Mouse (Mus musculus) brown adipose tissue, adult 24 weeks (tissue): ENCODE measurements around the gene Nxf1. TPM values are rescaled to one million over a fixed set of nuclear protein-coding genes. Genes with fewer than 3 reads are reported as not detected.

Source experiments
- H3K27ac ChIP-seq: fragments of 200-500 bp; replicated peaks from 2 replicates; pipeline ENCODE4 v1.5.1; 2012; ENCODE audit warnings: low read depth, mild to moderate bottlenecking, low read length
- H3K4me1 ChIP-seq: fragments of 200-500 bp; 2 replicates; pipeline ENCODE4 v1.6.1; 2012; ENCODE audit warnings: low read length, mixed read lengths; ENCODE audit not compliant: control insufficient read depth, insufficient read depth, insufficient read length
- H3K4me3 ChIP-seq: fragments of 200-500 bp; 2 replicates; pipeline ENCODE4 v1.5.1; 2012; ENCODE audit warnings: low read depth, mild to moderate bottlenecking, low read length, moderate library complexity; ENCODE audit not compliant: insufficient read depth
- polyA plus RNA-seq: library from polyadenylated mRNA; stranded (reverse); fragments of >200 nt; gene quantifications from 2 replicates; pipeline ENCODE4 v1.2.4, GENCODE M21; 2012; ENCODE audit not compliant: missing spikeins, insufficient read depth, insufficient read length

The Nxf1 gene
- polyA plus RNA-seq, 1 experiment: 51.6 TPM

- Histone ChIP-seq H3K27ac (no peak overlapping the region), H3K4me3 (no peak overlapping the region), H3K4me1 (peaks cover 4% of the 10 kb centered on the region; the same call in 1 of the 2 replicates)
These were observed 58.9 kb downstream of the Nxf1 start for GRCm38 (mm10) chr19:8815812-8816211.

GRCm38 (mm10) chr19:8817001-8817400, 60.1 kb downstream of the Nxf1 start:
- H3K4me3 ChIP-seq: no peak overlapping the region
- peaks cover 4% of the 10 kb centered on the region; the same call in 1 of the 2 replicates for H3K4me1 ChIP-seq

GRCm38 (mm10) chr19:8818301-8818798, 61.5 kb downstream of the Nxf1 start:
- peak overlapping the region; percentile 96 for H3K27ac ChIP-seq
- H3K4me1 ChIP-seq: peaks cover 4% of the 10 kb centered on the region; the same call in 1 of the 2 replicates
- H3K4me3 ChIP-seq: peak overlapping the region; percentile 67

More at GRCm38 (mm10) chr19:8817001-8817400, 60.1 kb downstream of the Nxf1 start:
- no peak overlapping the region for H3K27ac ChIP-seq

GRCm38 (mm10) chr19:8818801-8819595, 62.1 kb downstream of the Nxf1 start, which contains the start of gene Ttc9c:
Gene Ttc9c, minus strand, starts transcription at chr19:8819333.
- Histone ChIP-seq H3K4me1 (peaks cover 4% of the 10 kb centered on the region; the same call in 1 of the 2 replicates), H3K27ac (peak within 1 kb of the TSS; percentile 97), H3K4me3 (peak within 1 kb of the TSS; percentile 85)

- peak within 1 kb of the TSS; percentile 97 for H3K27ac ChIP-seq
- H3K4me3 ChIP-seq: peak within 1 kb of the TSS; percentile 85
- peaks cover 4% of the 10 kb centered on the region; the same call in 1 of the 2 replicates for H3K4me1 ChIP-seq
These were observed 62.9 kb downstream of the Nxf1 start, which contains the start of gene Hnrnpul2 for GRCm38 (mm10) chr19:8819596-8820423. Gene Hnrnpul2, plus strand, starts transcription at chr19:8820010.

Other genes starting within 250 kb of the Nxf1 start
- not detected in 2 replicates for gene Slc22a8, start 165.8 kb upstream of the Nxf1 start, polyA plus RNA-seq
- not detected in 2 replicates for gene Slc22a6, start 139.0 kb upstream of the Nxf1 start, polyA plus RNA-seq
- not detected in 2 replicates for gene Chrm1, start 93.3 kb upstream of the Nxf1 start, polyA plus RNA-seq
- 32.8 and 41.0 TPM in 2 replicates for gene Slc3a2, start 33.7 kb upstream of the Nxf1 start, polyA plus RNA-seq
- 28.2 and 31.8 TPM in 2 replicates for gene Wdr74, start 21.2 kb upstream of the Nxf1 start, polyA plus RNA-seq
- gene 1700092M07Rik, start 16.4 kb upstream of the Nxf1 start, polyA plus RNA-seq: not detected in 2 replicates
- gene Stx5a, start 15.7 kb upstream of the Nxf1 start, polyA plus RNA-seq: 30.7 and 43.6 TPM in 2 replicates
- gene Tmem223, start 13.9 kb downstream of the Nxf1 start, polyA plus RNA-seq: 140 and 154 TPM in 2 replicates
- 34.0 and 34.8 TPM in 2 replicates for gene Tmem179b, start 17.4 kb downstream of the Nxf1 start, polyA plus RNA-seq
- 4.2 and 8.6 TPM in 2 replicates for gene Taf6l, start 29.3 kb downstream of the Nxf1 start, polyA plus RNA-seq
- 68.9 and 71.7 TPM in 2 replicates for gene Polr2g, start 41.5 kb downstream of the Nxf1 start, polyA plus RNA-seq
- gene Zbtb3, start 45.5 kb downstream of the Nxf1 start, polyA plus RNA-seq: 1.2 and 2.8 TPM in 2 replicates
- 27.1 and 28.9 TPM in 2 replicates for gene Ttc9c, start 62.3 kb downstream of the Nxf1 start, polyA plus RNA-seq
- 31.0 and 31.1 TPM in 2 replicates for gene Hnrnpul2, start 62.9 kb downstream of the Nxf1 start, polyA plus RNA-seq
- gene AC129217.1, start 72.7 kb downstream of the Nxf1 start, polyA plus RNA-seq: 17.2 and 39.8 TPM in 2 replicates
- 212 and 233 TPM in 2 replicates for gene Bscl2, start 80.4 kb downstream of the Nxf1 start, polyA plus RNA-seq
- not detected in 2 replicates for gene Gng3, start 82.1 kb downstream of the Nxf1 start, polyA plus RNA-seq
- 3.3 and 10.5 TPM in 2 replicates for gene Lrrn4cl, start 93.7 kb downstream of the Nxf1 start, polyA plus RNA-seq
- gene Ubxn1, start 114.4 kb downstream of the Nxf1 start, polyA plus RNA-seq: 188 and 228 TPM in 2 replicates
- gene Uqcc3, start 123.8 kb downstream of the Nxf1 start, polyA plus RNA-seq: 88.3 and 93.3 TPM in 2 replicates
- gene Lbhd1, start 126.7 kb downstream of the Nxf1 start, polyA plus RNA-seq: 11.9 and 20.2 TPM in 2 replicates
- gene Gm49403, start 126.9 kb downstream of the Nxf1 start, polyA plus RNA-seq: not detected in 2 replicates
- gene 1810009A15Rik, start 131.8 kb downstream of the Nxf1 start, polyA plus RNA-seq: 36.6 and 59.8 TPM in 2 replicates
- 6.2 TPM in 1 of 2 replicates, not detected in the other for gene Gm49416, start 131.9 kb downstream of the Nxf1 start, polyA plus RNA-seq
- gene Ints5, start 135.9 kb downstream of the Nxf1 start, polyA plus RNA-seq: 4.8 and 5.9 TPM in 2 replicates
- 49.7 and 56.8 TPM in 2 replicates for gene Ganab, start 141.0 kb downstream of the Nxf1 start, polyA plus RNA-seq
- 30.2 and 30.8 TPM in 2 replicates for gene B3gat3, start 163.3 kb downstream of the Nxf1 start, polyA plus RNA-seq
- gene Rom1, start 172.3 kb downstream of the Nxf1 start, polyA plus RNA-seq: 4.5 and 11.4 TPM in 2 replicates
- 11.6 and 12.9 TPM in 2 replicates for gene Eml3, start 172.5 kb downstream of the Nxf1 start, polyA plus RNA-seq
- 28.2 and 30.6 TPM in 2 replicates for gene Mta2, start 184.8 kb downstream of the Nxf1 start, polyA plus RNA-seq
- 6.9 and 7.5 TPM in 2 replicates for gene Tut1, start 196.8 kb downstream of the Nxf1 start, polyA plus RNA-seq
- 134 and 135 TPM in 2 replicates for gene Eef1g, start 210.0 kb downstream of the Nxf1 start, polyA plus RNA-seq
- 133 and 177 TPM in 2 replicates for gene Ahnak, start 232.2 kb downstream of the Nxf1 start, polyA plus RNA-seq